Mouse (Mus musculus) 3T3-L1 (cell line): ENCODE data around the gene Rab43.

Experiments
- DNase-seq: peaks from one replicate; pipeline ENCODE4 v3.0.0-alpha.2; 2015; ENCODE audit warnings: low read depth, low spot score

Gene Rab43

GRCm38 (mm10) chr6:87751574-87751973 is 60.4 kb downstream of the Rab43 start:
- no peak for DNase-seq

- DNase-seq: no peak
Observed at GRCm38 (mm10) chr6:87750184-87750910, 61.6 kb downstream of the Rab43 start.

DNA sequence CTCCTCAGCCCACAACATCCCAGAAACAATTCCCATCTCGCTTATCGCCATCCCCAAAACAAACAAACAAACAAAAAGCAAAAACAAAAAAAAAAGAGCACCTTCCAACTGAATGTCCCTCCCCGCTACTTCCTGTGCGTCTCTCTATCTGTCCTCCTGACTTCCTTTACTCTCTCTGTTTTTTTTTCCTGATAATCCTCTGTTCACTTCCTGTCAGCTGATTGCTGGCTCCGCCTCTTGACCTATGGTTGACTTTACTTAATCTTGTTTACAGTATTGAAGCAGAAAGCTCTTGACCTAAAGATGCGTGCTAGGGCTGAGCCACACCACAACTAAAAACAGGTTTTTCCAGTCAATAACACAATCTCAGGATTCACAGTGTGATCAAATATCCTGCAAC is 63.4 kb downstream of the Rab43 start:
- peak; percentile 69 for DNase-seq

GRCm38 (mm10) chr6:87748078-87748477 is 63.9 kb downstream of the Rab43 start:
- no peak for DNase-seq

DNA sequence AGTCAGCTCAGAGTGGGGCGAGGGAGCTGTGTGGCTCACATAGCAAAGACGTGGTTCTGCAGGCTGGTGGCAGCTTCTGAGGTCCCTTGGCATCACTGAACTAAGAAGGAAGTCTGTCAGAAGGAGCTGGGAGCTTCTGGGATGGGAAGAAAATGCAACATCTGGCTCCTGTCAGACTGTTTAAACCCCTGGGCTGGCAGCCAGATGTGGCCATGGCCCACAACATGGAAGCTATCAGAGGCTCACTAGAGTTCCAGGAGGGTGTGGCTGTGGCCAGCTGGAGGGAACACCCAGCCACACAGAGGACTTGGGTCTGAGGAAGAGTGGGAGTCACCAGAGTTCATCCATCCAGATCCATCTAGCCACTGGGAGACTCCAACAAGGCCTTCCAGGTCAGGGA is 65.1 kb downstream of the Rab43 start:
- peak; percentile 92 for DNase-seq

DNA sequence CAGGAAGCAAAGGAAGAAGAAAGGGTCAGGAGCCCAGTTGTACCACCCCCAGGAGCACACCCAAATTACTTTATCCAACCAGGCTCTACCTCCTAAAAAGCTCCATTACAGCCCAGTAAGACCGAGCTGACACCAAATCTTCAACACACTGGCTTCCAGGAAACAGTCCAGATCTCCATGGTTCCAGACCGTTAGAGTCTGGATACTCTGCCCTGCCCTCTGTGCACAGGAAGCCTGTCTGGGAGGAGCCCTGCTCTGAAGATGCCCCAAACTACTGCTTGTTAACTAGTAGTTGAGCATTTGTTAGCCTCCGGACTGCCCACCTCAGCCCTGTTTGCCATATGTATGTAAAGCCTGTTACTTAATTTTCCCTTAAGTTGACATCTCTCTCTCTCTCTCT is 65.9 kb downstream of the Rab43 start:
- peak; percentile 65 for DNase-seq

GRCm38 (mm10) chr6:87745301-87745700 is 66.7 kb downstream of the Rab43 start:
- peak; percentile 69 for DNase-seq

- no peak for DNase-seq
Observed at GRCm38 (mm10) chr6:87744632-87745031, 67.3 kb downstream of the Rab43 start.

- no peak for DNase-seq
Observed at GRCm38 (mm10) chr6:87743281-87743680, 68.7 kb downstream of the Rab43 start.

- peak; percentile 47 for DNase-seq
Observed at GRCm38 (mm10) chr6:87742804-87743203, 69.2 kb downstream of the Rab43 start.

- no peak for DNase-seq
Observed at GRCm38 (mm10) chr6:87741978-87742377, 70.0 kb downstream of the Rab43 start.

- DNase-seq: no peak
Observed at GRCm38 (mm10) chr6:87740496-87740895, 71.5 kb downstream of the Rab43 start.

DNA sequence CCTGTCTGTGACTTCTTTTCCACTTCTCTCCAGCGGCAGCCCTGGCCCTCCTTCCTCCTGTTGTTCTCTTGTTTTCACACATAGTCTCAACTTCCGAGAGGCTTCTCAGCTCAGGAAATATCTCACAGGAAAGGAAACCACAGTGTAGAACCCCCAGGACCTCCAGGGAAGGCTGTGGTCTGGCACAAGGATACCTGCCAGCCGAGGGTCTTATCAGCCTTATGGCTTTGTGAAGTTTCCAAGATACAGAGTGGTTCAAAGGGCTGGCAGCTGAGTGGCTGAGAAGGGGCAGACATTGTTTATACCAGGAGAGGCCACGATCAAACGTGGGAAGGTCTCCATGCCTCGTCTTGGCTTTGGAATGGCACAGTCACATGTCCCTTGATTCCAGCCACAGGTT is 72.1 kb downstream of the Rab43 start:
- no peak for DNase-seq
